Mouse (Mus musculus) c-Kit-positive CD71-positive TER-119-negative erythroid progenitor cells, embryonic 14.5 days (primary cell): ENCODE data around the gene Mpst.
A peak's percentile ranks its signal among the peaks of the same experiment; 100 is the strongest.

Experiments used
- DNase-seq: peaks from one replicate; pipeline ENCODE4 v3.0.0-alpha.2; 2013; ENCODE audit warnings: low read depth

Mpst gene

DNA sequence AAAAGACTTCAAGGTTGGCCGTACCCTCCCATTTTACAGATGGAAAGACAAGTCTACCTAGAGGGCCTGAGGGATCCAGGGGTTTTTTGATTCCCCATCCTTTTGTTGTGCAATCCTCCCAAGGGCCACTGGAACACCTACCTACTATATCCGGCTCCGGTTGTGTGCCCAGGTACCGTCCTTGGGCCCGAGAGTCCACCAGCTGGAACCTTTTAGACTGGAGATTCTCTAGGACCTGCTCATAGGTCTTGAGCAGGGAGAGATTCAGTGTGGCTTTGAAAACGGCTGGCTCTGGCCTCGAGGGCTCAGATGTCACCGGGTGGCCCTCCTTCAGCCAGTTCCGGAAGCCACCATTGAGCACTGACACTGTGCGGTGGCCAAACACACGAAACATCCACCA lies 1.1 kb upstream of the Mpst start:
- DNase-seq = no peak

DNA sequence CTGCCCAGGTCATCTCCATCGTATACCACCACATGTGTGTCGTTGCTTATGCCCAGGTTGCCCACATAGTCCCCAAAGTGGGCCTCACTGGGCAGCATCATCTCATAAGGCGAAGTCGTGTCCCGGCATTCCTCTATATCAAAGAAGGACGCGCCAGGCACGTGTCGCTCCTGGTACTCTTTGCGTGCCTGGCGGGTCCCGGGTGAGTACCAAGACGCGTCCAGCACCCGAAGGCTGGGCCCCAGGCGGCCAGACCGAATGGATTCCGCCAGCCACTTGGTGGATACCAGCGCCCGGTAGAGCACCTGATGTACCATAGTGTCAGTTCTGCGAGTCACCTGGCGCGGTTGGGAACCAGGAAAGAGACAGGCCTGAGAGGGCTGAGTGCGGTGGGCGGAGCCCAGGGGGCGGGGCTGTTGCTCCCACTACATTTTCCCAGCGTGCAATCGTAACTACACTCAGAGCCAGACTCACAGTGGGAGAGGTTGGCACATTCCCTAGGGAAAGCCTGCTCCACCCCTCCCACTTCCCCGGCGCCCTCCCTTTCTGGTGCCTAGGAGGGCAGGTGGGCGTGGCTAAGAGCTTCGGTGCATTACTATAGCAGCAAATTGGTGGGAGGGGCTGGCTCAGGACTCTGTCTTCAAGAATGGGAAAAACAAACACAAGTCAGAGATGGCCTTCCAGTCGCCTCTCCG lies 552 bp upstream of the Mpst start, which contains the start of gene Tst:
TSS of gene Tst (minus strand) at position 391 of the 695 bp plus-strand sequence.
- DNase-seq = peak; percentile 54

DNA sequence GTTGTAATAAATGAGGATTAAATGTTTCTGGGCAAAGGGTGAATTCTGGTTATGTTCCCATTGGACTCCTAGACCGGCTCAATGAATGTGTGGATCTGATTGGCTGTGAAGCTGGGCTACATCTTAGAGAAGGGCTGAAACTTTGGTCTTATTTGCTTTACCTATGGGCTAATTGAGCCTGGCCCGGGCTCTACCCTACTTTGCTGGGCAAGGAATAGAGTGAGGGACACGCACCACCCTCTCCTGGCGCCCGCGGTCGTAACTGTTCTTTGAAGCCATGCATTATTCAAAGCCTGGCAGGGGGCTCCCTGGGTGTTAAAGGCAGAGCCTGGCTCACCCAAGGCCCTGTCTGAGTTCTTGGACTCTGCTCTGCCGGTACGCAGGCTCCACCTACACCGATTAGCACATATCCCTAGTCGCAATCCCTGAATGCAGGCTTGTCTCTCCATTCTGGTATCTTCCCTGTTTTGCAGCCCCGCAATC lies 3.4 kb downstream of the Mpst start:
- DNase-seq = no peak

DNA sequence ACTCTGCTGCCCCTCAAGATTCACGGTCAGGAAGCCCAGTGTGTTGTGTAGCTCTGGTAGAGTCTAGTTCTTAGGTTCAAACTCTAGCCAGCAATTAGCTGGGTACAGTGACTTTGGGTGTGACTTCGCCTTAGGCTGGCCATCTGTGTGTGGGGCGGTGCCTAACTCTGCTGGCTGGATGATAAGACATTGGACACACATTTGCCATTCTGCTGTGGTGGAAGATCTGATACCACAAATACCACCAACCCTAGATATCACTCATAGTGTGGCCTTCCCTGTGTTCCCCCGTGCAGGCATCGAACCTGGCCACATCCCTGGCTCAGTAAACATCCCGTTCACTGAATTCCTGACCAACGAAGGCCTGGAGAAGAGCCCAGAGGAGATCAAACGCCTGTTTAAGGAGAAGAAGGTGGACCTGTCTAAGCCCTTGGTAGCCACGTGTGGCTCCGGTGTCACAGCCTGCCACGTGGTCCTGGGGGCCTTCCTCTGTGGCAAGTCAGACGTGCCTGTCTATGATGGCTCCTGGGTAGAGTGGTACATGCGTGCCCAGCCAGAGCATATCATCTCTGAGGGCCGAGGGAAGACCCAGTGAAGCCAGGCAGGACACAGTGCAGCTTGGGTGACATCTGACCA lies 7.0 kb downstream of the Mpst start:
- peak; percentile 82 for DNase-seq

DNA sequence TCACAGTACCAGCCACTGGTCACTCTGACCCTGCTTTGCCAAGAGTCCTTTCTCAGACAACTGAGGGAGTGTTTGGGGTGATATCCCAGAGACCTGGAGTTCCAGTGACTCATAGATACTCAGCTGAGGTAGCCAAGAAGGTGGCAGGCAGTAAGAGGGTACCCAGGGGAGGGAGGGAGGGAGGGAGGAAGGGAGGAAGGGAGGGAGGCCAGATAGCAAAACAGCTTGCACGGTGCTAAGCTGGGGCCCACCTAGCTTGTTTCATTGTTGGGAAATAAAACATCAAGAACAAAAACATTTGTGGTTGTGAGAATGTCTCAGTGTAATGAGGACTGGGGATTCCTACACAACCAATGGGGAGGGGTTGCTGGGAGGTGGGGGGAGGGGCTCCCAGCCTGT lies 7.5 kb downstream of the Mpst start:
- no peak for DNase-seq

DNA sequence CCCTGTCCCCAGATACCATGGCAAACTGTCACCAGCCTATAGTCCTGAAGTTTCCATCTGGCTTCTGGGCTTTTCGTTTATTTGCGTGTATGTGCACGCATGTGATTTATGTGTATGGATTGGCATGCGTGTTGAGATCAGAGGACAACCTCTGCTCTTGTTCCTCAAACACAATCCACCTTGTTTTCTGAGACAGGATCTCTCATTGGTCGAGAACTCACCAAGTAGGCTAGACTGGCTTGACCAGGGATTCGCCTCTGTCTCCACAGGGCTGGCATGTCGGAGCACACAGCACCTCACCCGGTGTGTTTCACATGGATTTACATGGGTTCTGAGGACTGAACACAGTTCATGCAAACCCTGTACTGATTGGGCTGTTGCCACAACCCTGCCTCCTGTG lies 7.9 kb downstream of the Mpst start:
- DNase-seq = no peak

DNA sequence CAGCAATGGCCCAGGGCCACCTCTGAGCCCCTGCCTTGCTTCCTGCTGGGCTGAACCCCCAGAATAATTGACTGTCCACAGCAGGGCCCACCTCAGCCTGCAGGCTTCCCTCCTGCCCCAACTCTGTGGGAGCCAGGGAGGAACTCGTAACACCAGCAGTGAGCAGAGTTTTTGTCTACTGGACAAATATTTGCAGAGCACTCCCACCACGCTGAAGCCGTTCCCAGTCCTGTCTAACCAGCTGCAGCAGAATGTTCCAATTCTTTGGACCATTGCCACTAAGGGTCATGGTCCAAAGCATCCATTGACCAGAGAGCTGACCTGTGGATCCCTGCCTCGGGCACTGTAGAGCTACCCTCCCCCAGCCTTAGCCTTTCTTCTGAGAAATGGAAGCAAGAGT lies 10.7 kb downstream of the Mpst start:
- no peak for DNase-seq

DNA sequence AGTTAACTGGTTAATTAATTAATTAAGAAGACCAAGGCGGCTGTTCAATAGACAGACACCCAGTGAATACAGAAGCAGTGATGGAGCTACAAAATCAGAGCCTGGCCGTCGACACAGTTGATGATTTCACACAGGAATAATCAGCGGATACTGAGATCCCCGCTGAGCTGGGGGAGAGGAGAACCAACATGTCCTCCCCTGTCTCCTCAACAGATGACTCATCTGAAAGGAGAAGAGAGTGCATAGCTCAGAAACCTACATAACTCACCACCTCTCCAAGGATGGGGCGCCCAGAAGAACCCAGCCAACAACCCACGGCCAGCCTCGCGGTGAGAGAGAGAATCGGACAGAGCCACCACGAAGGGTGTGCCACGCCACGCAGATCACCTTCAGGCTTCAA lies 14.2 kb downstream of the Mpst start:
- DNase-seq = no peak

DNA sequence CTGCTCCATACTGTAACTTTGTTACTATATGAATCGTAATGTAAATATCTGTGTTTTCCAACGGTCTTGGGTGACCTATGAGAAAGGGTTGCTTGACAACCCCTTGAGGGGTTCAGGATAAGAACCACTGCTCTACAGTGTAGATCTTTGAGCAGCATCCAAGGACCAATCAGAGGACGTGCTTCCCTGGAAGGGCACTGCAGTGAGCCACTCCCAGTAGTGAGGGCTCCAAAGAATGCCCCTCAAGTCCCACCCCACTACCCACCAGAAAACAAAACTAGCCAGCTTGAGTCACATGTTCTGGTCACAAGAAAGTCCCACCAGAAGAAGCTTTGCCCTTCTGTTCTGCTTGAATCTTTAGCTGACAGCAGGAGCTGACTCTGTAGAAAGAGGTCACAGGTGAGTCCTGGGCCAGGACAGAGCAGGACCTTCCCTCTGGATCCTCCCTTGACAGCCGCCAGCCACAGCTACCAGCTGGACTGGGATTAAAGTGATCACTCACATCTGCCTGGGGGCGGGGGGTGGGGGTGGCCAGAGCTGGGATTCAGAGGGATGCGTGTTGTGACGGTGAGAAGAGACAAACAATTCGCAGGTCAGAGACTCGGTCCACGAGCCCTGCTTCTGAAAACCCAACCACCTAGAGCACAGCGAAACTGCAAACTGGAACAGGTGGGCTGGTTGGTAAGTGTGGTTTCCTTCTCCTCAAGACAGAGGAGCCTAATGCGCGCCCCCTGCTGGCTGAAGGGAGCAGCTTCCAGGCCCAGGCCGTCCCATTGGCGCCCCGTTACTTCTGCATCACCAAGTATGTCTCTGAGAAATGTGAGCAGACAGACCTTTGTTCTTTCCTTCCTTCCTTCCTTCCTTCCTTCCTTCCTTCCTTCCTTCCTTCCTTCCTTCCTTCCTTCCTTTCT lies 16.1 kb downstream of the Mpst start:
- DNase-seq = peak; percentile 81

DNA sequence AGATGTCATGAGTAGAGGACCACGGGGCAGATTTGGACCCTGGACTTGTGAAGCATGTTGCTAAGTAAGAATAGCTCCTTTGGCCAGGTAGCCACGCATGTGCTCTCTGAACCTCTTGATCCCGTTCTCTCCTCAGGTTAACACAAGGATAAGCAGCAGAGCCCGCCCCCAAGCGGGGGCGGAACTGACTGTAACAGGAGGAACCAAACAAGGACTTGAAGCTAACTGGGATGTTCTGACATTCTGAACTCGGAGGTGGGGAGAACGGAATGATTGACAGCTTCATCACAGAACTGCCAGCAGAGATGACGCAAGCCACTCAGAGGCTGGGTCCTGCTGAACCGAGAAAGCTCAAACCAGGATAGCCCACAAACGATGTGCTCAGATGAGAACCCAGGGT lies 18.3 kb downstream of the Mpst start:
- DNase-seq = no peak

DNA sequence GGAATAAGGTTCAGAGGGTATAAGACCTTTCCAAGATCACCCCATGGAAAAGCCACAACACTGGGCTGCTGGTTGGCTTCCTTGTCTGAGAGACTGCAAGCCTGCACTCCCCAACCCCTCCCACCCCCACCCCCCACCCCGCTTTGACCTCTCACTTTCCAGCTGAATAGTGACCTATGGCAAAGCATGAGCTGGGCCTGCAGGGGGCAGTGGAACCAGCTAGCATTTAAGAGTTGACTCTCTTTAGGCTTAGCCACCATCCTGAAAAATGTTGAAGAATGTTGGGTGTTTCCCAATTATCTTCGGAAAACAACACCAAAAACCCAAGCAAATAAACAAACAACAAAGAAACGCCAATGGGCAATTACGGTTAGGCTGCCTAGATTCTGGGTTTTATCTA lies 19.0 kb downstream of the Mpst start:
- DNase-seq = no peak

DNA sequence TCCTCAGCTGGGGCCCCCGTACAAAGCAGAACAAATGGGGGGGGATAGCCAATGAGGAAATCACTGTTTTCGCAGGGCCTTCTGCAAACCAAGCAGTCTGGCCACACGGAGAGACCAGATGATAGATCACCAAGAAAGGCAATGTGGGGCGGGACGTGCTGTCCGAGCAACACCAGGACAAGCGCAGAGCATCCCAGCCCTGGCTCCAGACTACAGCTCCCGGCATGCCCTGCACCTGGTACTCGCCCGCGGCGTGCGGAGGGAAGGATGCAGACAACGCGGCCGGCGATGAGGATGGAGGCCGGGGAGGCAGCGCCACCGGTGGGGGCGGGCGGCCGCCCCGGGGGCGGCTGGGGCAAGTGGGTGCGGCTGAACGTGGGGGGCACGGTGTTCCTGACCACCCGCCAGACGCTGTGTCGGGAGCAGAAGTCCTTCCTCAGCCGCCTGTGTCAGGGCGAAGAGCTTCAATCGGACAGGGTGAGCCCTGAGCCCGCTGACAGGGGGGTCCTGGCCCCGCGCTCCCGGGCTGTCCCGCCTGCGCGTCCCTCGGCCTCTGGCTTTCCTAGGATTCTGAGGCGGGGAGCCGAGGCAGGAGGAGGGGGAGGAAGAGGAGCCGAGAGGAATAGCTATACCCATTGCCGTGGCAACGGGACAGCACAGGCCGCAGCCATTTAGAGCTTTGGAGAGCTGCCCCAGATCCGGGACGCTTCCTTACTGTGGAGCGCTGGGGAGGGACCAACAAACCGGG lies 22.3 kb downstream of the Mpst start, which contains the start of gene Kctd17:
TSS of gene Kctd17 (plus strand) at position 174 of the 748 bp plus-strand sequence.
- DNase-seq = no peak

DNA sequence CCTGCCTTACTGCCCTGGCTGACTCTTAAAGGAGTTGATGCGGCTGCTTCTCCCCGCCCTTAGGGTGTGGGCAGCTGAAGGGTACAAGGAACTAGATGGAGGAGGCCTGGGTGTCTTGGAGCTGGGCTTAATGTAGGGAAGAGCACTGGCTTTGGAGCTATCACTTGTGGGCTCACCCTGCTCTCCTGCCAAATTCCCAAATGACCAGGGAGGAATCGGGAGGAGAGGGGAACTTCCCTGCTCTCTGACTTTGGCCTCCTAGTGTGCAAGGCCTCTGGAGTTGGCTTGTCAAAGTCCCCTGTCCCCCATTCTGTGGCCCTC lies 22.9 kb downstream of the Mpst start:
- DNase-seq = no peak

DNA sequence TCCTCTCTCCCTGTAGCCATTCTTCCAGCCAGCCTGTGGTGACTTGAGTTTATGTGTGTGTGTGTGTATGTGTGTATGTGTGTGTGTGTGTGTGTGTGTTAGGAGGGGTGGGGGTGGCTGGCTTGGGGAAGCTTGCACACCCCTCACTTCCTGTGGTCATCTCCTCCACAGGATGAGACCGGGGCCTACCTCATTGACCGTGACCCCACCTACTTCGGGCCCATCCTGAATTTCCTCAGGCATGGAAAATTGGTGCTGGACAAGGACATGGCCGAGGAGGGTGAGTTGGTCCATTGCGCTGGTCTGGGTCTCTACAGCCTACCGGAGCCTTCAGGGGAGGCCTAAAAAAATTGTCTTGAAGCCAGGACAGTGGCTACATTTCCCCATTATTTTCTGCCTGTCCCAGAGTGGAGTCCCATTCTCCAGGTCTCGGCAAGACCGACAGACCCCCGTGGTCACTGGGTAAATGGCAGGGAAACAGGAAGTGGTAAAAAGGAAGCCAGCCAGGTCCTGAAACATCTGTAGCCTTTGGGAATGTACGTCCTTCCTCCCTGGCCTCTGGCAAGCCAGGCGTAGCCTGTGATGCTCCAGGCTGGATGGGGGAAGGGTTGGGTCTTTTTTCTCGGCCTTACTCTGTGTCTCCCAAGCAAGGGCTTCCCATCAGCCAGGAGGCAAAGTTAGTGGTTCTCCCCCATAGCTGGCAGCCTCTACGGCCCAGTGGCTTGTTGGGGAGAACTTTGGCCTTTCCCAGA lies 23.8 kb downstream of the Mpst start:
- DNase-seq = no peak

DNA sequence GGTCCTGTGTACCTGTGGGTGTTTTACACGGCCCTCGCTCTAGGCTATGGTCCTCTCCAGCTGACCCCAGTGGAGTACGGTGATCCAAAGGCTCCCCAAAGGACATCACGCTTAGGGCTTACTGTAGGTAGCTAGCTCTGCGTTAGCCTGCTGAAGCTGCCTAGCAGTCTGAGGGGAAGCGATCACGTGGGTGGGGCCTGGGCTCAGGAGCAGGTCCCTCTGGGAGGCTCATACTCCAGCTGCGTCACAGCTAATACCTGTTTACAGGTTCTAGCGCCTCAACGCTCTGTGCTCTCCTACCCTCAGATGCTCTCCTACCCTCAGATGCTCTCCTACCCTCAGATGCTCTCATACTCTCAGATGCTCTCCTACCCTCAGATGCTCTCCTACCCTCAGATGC lies 24.7 kb downstream of the Mpst start:
- DNase-seq = no peak

DNA sequence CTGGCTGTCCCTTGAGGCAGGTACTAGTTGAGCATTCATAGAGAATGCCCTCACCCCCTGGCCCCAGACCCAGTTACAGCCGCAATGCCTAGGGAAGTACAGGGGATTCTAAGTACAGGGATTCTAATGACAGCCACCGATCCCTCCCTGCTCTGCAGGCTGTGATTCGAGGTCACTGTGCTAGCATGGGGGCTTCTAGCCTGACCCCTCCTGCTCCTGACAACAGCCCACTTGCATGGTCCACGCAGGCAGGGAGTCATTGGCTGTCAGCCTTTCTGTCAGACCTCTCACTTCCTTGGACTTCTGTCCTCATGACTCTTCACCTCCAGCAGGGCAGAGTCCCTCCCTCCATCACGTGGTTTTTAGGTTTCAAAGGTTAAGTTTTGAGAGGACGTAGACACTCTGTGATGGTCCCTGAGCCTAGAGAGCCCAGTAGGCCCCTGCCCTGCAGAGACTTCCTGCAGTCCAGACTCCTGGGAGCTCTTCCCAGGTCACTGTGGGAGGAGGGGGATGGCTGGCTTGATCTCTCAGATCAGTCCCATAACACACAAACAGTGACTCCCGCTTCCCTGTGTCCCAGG lies 25.4 kb downstream of the Mpst start:
- no peak for DNase-seq

DNA sequence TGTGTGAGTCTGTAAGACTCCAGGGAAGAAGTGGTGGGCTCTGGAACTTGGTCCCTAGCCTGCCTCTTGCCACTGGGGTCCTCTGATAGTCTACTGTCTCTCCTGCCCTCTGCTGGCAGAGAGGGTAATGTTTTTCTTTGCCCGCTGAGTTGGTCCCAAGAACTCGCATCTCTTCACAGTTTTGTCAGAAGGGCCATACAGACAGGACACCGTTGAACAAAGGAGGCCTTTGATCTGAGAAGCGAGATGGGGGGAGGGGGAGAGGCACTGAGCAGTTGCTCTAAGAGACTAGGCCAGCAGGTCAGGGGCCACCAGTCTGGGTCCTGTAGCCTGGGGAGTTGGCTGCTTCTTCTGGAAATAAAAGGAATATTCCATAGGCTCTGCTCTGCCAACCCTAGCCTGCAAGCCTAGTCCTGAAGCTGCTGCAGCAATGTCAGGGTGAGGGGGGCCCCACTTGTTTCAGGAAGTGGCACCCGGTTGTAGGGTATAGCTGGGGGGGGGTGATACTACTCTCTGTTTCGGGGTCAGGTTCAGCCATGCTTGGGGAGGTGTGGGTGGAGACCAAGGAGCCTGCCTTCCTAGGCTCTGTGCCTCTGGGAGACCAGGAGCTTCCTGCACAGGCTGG lies 28.8 kb downstream of the Mpst start:
- DNase-seq = no peak

DNA sequence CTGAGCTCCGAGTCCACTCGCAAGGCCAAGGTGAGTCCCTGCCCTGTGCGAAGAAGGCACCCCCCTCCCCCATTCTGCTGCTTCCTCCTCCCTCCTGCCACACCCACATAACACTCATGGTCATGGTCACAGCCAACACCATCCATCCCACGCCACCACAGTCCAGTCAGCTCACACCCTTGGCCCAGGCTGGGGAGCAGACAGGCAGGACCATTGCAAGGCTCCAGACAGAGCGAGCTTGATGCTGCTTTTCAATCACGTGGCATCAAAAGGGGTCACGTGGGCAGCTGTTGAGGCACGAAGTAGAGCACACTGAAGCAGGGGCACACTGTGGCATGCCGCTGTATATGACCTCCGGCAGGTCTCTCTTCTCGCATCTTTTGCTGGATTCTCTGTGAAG lies 29.5 kb downstream of the Mpst start:
- DNase-seq = no peak

DNA sequence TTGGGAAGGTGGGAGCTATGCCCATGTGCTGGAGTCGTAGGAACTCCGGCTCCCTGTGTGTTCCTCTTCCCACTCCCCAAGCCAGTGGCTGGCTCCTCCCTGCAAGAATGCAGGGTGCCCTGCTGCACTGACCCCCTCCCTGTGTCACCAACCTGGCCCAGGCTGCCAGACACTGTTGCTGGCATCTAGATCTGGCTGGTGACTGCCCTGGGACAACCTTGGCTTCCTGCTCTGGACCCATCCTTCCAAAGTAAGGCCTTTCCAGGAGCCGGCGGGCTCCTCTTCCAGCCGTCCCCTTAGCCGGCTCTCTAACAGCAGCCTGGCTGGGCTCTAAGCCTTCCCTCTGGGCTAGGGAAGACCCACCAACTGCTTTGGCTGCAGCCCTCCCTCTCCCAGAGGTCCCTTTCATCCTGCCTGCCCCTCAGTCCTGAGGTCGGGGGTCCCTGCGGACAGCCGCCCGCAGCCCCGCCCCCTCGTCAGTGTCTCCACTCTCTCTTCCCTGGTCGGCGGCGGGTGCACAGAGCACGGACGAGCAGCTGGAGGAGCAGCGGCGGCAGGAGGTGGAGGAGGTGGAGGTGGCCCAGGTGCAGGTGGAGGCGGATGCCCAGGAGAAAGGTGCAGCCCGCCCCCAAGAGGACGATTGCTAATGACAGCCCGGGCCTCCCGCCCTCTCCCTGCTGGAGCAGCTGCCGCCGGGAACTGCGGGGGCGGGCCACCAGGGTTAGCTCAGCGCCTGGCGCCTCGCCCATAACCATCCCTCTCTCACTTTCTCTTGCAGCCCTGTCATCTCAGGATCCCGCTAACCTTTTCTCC lies 30.4 kb downstream of the Mpst start:
- DNase-seq = no peak
